9 mouse cellular contexts compared by ENCODE assay signal in genomic region chr15:86117115-86118100, GRCm38 (mm10). TPM values are rescaled to one million over a fixed set of nuclear protein-coding genes. Genes with fewer than 3 reads are reported as not detected.
DNase-seq lines count a peak whose midpoint lies in the region; ATAC-seq and TF ChIP-seq lines count a peak whose summit lies in the region.
"Had no signal": no experiment of that assay in that cellular context is flagged by ENCODE, and none has a peak within 500 bp of the region (broad histone marks: within the 10 kb centered on the region; RNA-seq: fewer than 3 reads in every experiment).

No protein-coding gene starts in this region.

- no peak overlapping the region for H3K27ac ChIP-seq in kidney, embryonic 15.5 days
- no peak overlapping the region for H3K27ac ChIP-seq in intestine, embryonic 16.5 days (ENCODE audit: low read length)
- H3K27ac ChIP-seq: left cerebral cortex, adult 2 months had no signal

- H3K36me3 ChIP-seq in kidney, embryonic 15.5 days: peaks cover 39% of the 10 kb centered on the region
- peaks cover 2% of the 10 kb centered on the region; the same call in 1 of the 2 replicates for H3K36me3 ChIP-seq in intestine, embryonic 16.5 days (ENCODE audit: control insufficient read depth, insufficient read depth, low read length)

- no peak for TF ChIP-seq CTCF in brain, embryonic 14.5 days (IDR thresholded peaks at IDR 0.05; ENCODE audit: borderline replicate concordance, extremely low read depth, insufficient read depth, insufficient read length)

- DNase-seq in cerebellum, adult 11 months: peak; percentile 53
- peak; percentile 85 for DNase-seq in kidney, adult 11 months
- DNase-seq in brain, embryonic 14.5 days (ENCODE audit: low read depth): peak; percentile 32
- DNase-seq in kidney, adult 9 months: peak; percentile 92
- no peak for DNase-seq in ovary, postnatal 36 days (ENCODE audit: low spot score)

- no peak overlapping the region for H3K4me2 ChIP-seq in kidney, embryonic 15.5 days
- H3K4me2 ChIP-seq in intestine, embryonic 16.5 days (ENCODE audit: low read depth, low read length): no peak overlapping the region

- no peaks in the 10 kb centered on the region for H3K27me3 ChIP-seq in kidney, embryonic 15.5 days
- H3K27me3 ChIP-seq in intestine, embryonic 16.5 days (replicated peaks; ENCODE audit: control insufficient read depth, insufficient read depth, low read length): no peaks in the 10 kb centered on the region

- WGBS in kidney, embryonic 15.5 days: 57% methylated on average over 14 of the region's 15 CpGs
- WGBS in intestine, embryonic 16.5 days: 67% methylated on average over 14 of the region's 15 CpGs

- TF ChIP-seq POLR2A in brain, embryonic 14.5 days (IDR thresholded peaks at IDR 0.05; ENCODE audit: borderline replicate concordance, extremely low read depth, insufficient read depth, insufficient read length, poor library complexity, severe bottlenecking): no peak

- H3K4me1 ChIP-seq in kidney, embryonic 15.5 days: peaks cover 23% of the 10 kb centered on the region
- peaks cover 25% of the 10 kb centered on the region for H3K4me1 ChIP-seq in intestine, embryonic 16.5 days (ENCODE audit: control insufficient read depth, insufficient read depth, low read length)

- H3K9me3 ChIP-seq in kidney, embryonic 15.5 days (replicated peaks): no peaks in the 10 kb centered on the region
- H3K9me3 ChIP-seq in intestine, embryonic 16.5 days (ENCODE audit: control insufficient read depth, low read length): no peaks in the 10 kb centered on the region

- ATAC-seq in cerebellum, adult (ENCODE audit: insufficient number of reproducible peaks, low FRiP score, low TSS enrichment): no peak
- no peak for ATAC-seq in kidney, embryonic 15.5 days (replicated peaks; ENCODE audit: low FRiP score)
- no peak for ATAC-seq in intestine, embryonic 16.5 days

- H3K4me3 ChIP-seq in kidney, embryonic 15.5 days (replicated peaks): no peak overlapping the region
- H3K4me3 ChIP-seq in intestine, embryonic 16.5 days (ENCODE audit: low read length): no peak overlapping the region
- H3K4me3 ChIP-seq: left cerebral cortex, adult 2 months had no signal

- no peak overlapping the region for H3K9ac ChIP-seq in kidney, embryonic 15.5 days
- no peak overlapping the region for H3K9ac ChIP-seq in intestine, embryonic 16.5 days (ENCODE audit: low read depth, low read length)

RNA-seq across cellular contexts. Expression of gene Gramd4, which starts 59.9 kb away (rescaled TPM):
- polyA plus RNA-seq in kidney, embryonic 15.5 days (2015; fragmentation: Nextera tagmentation; extraction: Ambion mirVana): 14.1 and 17.4 TPM in 2 replicates
- polyA plus RNA-seq in brain, embryonic 14.5 days (2012; rRNA removed): 64.7 and 74.6 TPM in 2 replicates
- polyA plus RNA-seq in intestine, embryonic 16.5 days (2015; fragmentation: Nextera tagmentation; extraction: Ambion mirVana): 9.1 and 9.5 TPM in 2 replicates
